Mouse (Mus musculus) C2C12 (cell line): ENCODE results near the gene Ldhb. TPM values are rescaled to one million over a fixed set of nuclear protein-coding genes. Genes with fewer than 3 reads are reported as not detected.
"Not testable (repeated sequence)": the region's sequence is repeated elsewhere in the genome, so short reads cannot be mapped to it uniquely, and the experiment has no call there.

Experiments used
- H3K27me3 ChIP-seq: one replicate; pipeline ENCODE4 v1.6.1; 2011; ENCODE audit not compliant: control insufficient read depth, insufficient read depth, insufficient read length
- H3K36me3 ChIP-seq: one replicate; pipeline ENCODE4 v1.6.1; 2011; ENCODE audit not compliant: control insufficient read depth, insufficient read depth
- H3K4me3 ChIP-seq: one replicate; pipeline ENCODE4 v1.5.1; 2011; ENCODE audit warnings: mild to moderate bottlenecking, control low read depth; ENCODE audit not compliant: poor library complexity, insufficient read depth, severe bottlenecking
- H3K79me2 ChIP-seq: one replicate; pipeline ENCODE4 v1.6.1; 2011; ENCODE audit not compliant: control insufficient read depth, insufficient read depth
- H3K79me3 ChIP-seq: one replicate; pipeline ENCODE4 v1.6.1; 2011; ENCODE audit warnings: low read depth, control low read depth
- H3ac ChIP-seq: one replicate; pipeline ENCODE3; 2011; ENCODE audit warnings: low read depth; ENCODE audit not compliant: control insufficient read depth, insufficient read length
- CEBPB ChIP-seq: IDR thresholded peaks from one replicate; pipeline ENCODE4 v1.6.1; 2011; ENCODE audit warnings: low read depth, mild to moderate bottlenecking, control low read depth, moderate library complexity
- CTCF ChIP-seq: IDR thresholded peaks from one replicate; pipeline ENCODE4 v1.5.1; 2011; ENCODE audit not compliant: control insufficient read depth, insufficient read depth, insufficient read length
- FOSL1 ChIP-seq: IDR thresholded peaks from one replicate; pipeline ENCODE4 v1.8.0; 2011; ENCODE audit warnings: mild to moderate bottlenecking, low read length; ENCODE audit not compliant: poor library complexity, insufficient read depth, severe bottlenecking
- MAX ChIP-seq: IDR thresholded peaks from one replicate; pipeline ENCODE4 v1.6.1; 2011; ENCODE audit warnings: mild to moderate bottlenecking, control low read depth
- MYOD1 ChIP-seq: IDR thresholded peaks from one replicate; pipeline ENCODE4 v1.6.1; 2011; ENCODE audit warnings: low read depth; ENCODE audit not compliant: control insufficient read depth, insufficient read length
- MYOG ChIP-seq: IDR thresholded peaks from one replicate; pipeline ENCODE4 v1.6.1; 2011; ENCODE audit not compliant: control insufficient read depth, insufficient read length; ENCODE audit errors: extremely low read depth
- USF1 ChIP-seq: IDR thresholded peaks from one replicate; pipeline ENCODE4 v1.6.1; 2011; ENCODE audit warnings: low read depth, mild to moderate bottlenecking, control low read depth, moderate library complexity
- polyA plus RNA-seq: library from polyadenylated mRNA; unstranded; fragments of >200 nt; fragmentation: generic; extraction: Trizol; gene quantifications from one replicate; pipeline ENCODE4 v1.2.1, GENCODE M21; 2012; ENCODE audit warnings: missing spikeins

Ldhb gene
- polyA plus RNA-seq, 1 experiment = 29.3 TPM

DNA sequence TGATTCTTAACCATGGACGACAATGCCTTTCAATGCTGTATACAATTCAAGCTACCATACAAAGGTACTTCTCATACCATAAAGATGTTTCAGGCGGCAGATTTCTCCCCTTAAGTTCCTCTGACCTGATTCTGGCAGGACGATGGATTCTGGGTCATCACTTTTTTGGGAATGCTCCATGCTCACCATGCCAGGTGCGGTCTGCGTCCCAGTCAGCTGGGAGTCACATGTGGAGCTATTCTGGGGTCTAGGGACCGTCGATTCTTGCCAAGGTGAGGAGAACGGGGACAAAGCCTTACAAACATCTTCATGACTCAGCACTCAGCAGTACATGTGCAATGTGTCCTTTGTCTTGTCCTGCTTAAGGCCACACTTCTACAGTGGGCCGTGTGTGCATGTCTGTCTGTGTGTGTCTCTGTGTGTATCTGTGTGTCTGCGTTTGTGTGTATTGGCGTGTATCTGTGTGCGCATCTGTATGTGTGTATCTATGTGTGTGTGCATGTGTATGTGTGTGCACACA is 13.9 kb upstream of the Ldhb start:
- Histone ChIP-seq H3ac (no peak overlapping the region), H3K36me3 (no peaks in the 10 kb centered on the region), H3K27me3 (peaks cover 7% of the 10 kb centered on the region), H3K4me3 (no peak overlapping the region), H3K79me3 (no peaks in the 10 kb centered on the region), H3K79me2 (no peaks in the 10 kb centered on the region)
- TF ChIP-seq CEBPB = no peak
- no peak for TF ChIP-seq MAX
- no peak for TF ChIP-seq MYOD1
- no peak for TF ChIP-seq USF1
- TF ChIP-seq MYOG = no peak
- no peak for TF ChIP-seq CTCF
- no peak for TF ChIP-seq FOSL1

DNA sequence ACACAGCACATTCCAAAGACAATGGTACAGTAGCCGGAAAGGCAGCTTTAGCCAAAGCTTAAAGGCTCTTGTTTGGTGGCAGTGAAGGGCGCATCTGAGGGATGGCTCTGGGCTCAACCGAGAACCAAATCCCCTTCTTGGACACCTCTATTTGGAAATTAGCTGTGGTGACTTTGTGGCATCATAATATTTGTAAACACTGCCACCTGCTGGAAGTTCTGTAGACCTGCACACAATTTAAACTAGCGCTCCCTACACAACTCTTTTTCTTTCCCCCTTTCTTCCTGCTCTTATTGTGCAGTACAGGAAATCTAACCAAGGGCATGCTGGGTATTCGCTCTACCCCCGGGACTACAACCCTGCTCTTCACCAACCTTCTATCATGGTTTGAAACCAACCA is 11.4 kb upstream of the Ldhb start:
- Histone ChIP-seq H3K79me2 (no peaks in the 10 kb centered on the region), H3K4me3 (no peak overlapping the region), H3K79me3 (no peaks in the 10 kb centered on the region), H3ac (no peak overlapping the region), H3K27me3 (peaks cover 7% of the 10 kb centered on the region), H3K36me3 (no peaks in the 10 kb centered on the region)
- TF ChIP-seq MYOD1 = no peak
- no peak for TF ChIP-seq USF1
- TF ChIP-seq CTCF = no peak
- TF ChIP-seq CEBPB = no peak
- TF ChIP-seq FOSL1 = no peak
- TF ChIP-seq MAX = no peak
- TF ChIP-seq MYOG = no peak

DNA sequence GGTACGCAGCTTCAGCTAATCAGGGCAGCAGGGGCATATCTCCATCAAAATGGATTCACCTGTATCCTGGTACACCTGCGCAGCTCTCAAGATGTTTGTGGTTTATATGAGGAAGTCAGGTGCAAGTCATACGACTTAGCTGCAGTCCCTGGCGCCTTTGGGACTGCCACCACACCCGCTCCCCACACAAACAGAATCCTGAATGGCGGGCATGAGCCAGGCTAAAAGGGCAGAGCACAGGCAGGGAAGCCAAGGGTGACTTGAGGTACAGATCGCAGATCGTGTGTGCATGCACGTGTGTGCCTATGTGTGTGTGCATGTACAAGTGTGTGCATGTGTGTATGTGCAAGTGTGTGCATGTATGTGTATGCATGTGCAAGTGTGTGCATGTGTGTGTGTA is 7.6 kb upstream of the Ldhb start:
- H3K36me3 ChIP-seq, H3K79me3 ChIP-seq, H3ac ChIP-seq, H3K27me3 ChIP-seq, H3K79me2 ChIP-seq, H3K4me3 ChIP-seq: not testable (repeated sequence)

DNA sequence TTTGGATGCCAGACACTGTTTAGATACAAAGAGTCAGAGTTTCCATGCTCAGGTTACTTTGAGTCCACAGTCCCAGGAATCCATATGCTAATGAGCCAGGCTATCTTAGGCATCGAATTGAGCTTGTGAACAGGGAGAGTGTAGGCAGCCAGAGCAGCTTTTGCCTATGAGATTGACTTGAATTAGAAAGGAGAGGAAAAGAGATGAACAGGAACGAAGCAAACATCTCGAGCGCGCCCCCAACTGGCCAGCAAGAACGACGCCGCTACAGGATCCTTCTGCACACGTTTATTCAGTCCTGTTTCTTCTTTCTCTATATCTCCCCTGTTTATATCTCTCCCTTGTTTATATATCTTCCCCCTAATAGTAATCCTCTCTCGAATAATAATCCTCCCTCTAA is 7.2 kb upstream of the Ldhb start:
- H3K27me3 ChIP-seq = no peaks in the 10 kb centered on the region
- TF ChIP-seq MYOG = no peak
- no peak overlapping the region for H3K4me3 ChIP-seq
- no peak overlapping the region for H3ac ChIP-seq
- H3K79me3 ChIP-seq = no peaks in the 10 kb centered on the region
- no peaks in the 10 kb centered on the region for H3K79me2 ChIP-seq
- H3K36me3 ChIP-seq = no peaks in the 10 kb centered on the region

DNA sequence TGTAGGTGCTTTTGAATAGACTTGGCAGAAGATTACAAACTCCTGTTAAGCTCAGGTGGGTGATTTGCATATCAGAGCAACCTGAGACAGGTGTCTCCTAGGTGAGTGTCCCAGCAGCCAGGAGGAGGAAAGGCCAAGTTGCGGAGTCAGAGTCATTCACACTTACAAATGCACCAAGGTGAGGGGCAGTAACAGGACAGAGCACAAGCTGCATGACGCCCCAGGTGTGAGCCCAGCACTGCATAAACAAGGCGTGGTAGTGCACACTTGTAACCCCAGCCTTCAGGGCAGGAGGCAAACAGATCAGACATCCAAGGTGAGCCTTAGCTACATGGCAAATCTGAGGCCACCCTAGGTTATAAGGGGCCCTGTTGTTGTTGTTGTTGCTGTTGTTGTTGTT is 5.1 kb upstream of the Ldhb start:
- H3K27me3 ChIP-seq = no peaks in the 10 kb centered on the region
- H3K79me3 ChIP-seq = no peaks in the 10 kb centered on the region
- no peak overlapping the region for H3ac ChIP-seq
- no peaks in the 10 kb centered on the region for H3K79me2 ChIP-seq
- TF ChIP-seq MYOG (no peak), USF1 (no peak), CEBPB (no peak), MAX (no peak), MYOD1 (no peak), FOSL1 (no peak), CTCF (no peak)
- H3K4me3 ChIP-seq = no peak overlapping the region
- no peaks in the 10 kb centered on the region for H3K36me3 ChIP-seq

DNA sequence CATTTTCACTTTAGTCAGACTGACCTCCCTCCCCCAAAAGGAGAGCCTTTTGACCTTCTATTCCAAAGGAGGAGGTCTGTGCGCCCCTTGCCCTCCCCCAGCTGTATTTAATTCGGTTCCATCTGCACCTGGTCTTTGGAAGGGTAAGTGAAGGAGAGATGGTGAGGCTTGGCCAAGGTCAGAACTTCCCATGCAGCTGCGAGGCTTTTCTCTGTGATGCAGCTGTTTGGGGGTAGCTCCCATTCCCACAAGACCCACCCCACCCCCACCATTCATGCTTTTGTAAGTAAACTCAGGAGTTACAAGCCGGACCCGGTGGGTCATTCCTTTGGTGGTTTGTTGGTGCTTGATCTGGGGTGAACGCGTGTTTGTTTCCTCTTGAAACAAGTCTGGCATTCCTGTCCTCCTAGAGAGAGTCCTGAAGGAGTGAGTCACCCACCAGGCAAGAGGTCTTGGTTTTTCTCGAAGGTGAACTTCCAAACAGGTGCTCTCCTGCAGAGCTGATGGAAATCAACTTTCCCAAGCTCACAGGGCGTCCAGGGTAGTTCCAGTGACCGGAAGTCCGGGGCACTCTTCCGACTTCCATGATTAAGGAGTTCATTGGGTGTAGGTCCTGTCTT is 3.9 kb upstream of the Ldhb start:
- no peak for TF ChIP-seq FOSL1
- no peak for TF ChIP-seq CEBPB
- no peak for TF ChIP-seq MAX
- TF ChIP-seq CTCF = no peak
- no peak for TF ChIP-seq MYOD1
- no peak for TF ChIP-seq MYOG
- no peak for TF ChIP-seq USF1
- no peak overlapping the region for H3ac ChIP-seq
- H3K36me3 ChIP-seq = no peaks in the 10 kb centered on the region
- H3K27me3 ChIP-seq = no peaks in the 10 kb centered on the region
- no peaks in the 10 kb centered on the region for H3K79me2 ChIP-seq
- H3K79me3 ChIP-seq = no peaks in the 10 kb centered on the region
- H3K4me3 ChIP-seq = no peak overlapping the region

DNA sequence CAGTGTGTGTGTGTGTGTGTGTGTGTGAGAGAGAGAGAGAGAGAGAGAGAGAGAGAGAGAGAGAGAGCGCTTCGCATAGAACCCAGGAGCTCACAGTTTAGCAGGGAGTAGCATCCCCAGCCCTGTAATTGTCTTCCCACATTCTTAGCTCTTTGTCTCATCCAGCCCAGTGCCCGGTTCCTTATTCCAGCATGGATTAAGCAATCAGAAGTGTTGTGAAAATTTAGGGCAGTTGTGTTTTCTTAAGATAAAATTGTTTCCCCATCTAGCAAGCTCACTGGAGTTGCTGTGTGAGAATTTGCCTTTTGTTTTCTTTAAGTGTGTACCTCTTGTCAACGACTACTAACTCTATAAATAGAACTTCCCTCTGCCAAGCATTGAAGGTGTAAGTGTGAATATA is 906 bp upstream of the Ldhb start:
- H3K79me3 ChIP-seq = no peaks in the 10 kb centered on the region
- H3ac ChIP-seq = no peak overlapping the region
- TF ChIP-seq MYOD1 (no peak), CEBPB (no peak), CTCF (no peak), FOSL1 (no peak), MAX (no peak), USF1 (no peak), MYOG (no peak)
- no peaks in the 10 kb centered on the region for H3K36me3 ChIP-seq
- no peaks in the 10 kb centered on the region for H3K27me3 ChIP-seq
- no peak overlapping the region for H3K4me3 ChIP-seq
- no peaks in the 10 kb centered on the region for H3K79me2 ChIP-seq
